Mouse (Mus musculus) liver, embryonic 13.5 days (tissue): ENCODE measurements around the gene Fryl. TPM values are rescaled to one million over a fixed set of nuclear protein-coding genes. Genes with fewer than 3 reads are reported as not detected.
A peak's percentile ranks its signal among the peaks of the same experiment; 100 is the strongest.

Experiments
- ATAC-seq: fragments of 200-750 bp; cut with Nextera tagmentation; 2 replicates; pipeline ENCODE4 v1.8.0; 2017; ENCODE audit warnings: low read depth, mild to moderate bottlenecking, moderate number of reproducible peaks, moderate library complexity
- DNase-seq: peaks from one replicate; pipeline ENCODE4 v3.0.0; 2022
- H3K27ac ChIP-seq: fragments of 300-500 bp; sonication (generic); 2 replicates; pipeline ENCODE4 v1.5.1; 2015; ENCODE audit warnings: moderate library complexity, mild to moderate bottlenecking, inconsistent platforms
- H3K27me3 ChIP-seq: fragments of 300-500 bp; sonication (generic); 2 replicates; pipeline ENCODE4 v1.6.1; 2015; ENCODE audit warnings: mild to moderate bottlenecking, inconsistent platforms
- H3K36me3 ChIP-seq: fragments of 300-500 bp; sonication (generic); 2 replicates; pipeline ENCODE4 v1.6.1; 2015; ENCODE audit warnings: mild to moderate bottlenecking, inconsistent platforms
- H3K4me1 ChIP-seq: fragments of 300-500 bp; sonication (generic); replicated peaks from 2 replicates; pipeline ENCODE4 v1.6.1; 2015; ENCODE audit warnings: inconsistent platforms
- H3K4me2 ChIP-seq: fragments of 300-500 bp; sonication (generic); 2 replicates; pipeline ENCODE4 v1.6.1; 2015; ENCODE audit warnings: inconsistent platforms, mild to moderate bottlenecking, moderate library complexity
- H3K4me3 ChIP-seq: fragments of 300-500 bp; sonication (generic); replicated peaks from 2 replicates; pipeline ENCODE4 v1.5.1; 2015; ENCODE audit warnings: mild to moderate bottlenecking, inconsistent platforms
- H3K9ac ChIP-seq: fragments of 300-500 bp; sonication (generic); 2 replicates; pipeline ENCODE4 v1.6.1; 2015; ENCODE audit warnings: mild to moderate bottlenecking, inconsistent platforms
- H3K9me3 ChIP-seq: fragments of 300-500 bp; sonication (generic); replicated peaks from 2 replicates; pipeline ENCODE4 v1.6.1; 2016; ENCODE audit warnings: inconsistent platforms
- WGBS: fragments of 180-500 bp; shearing (Covaris S2); methylation state at CpG from one replicate; pipeline ENCODE4 v1.1.7; 2015; ENCODE audit not compliant: insufficient replicate concordance; 5-methylcytosine and 5-hydroxymethylcytosine counted together
- polyA plus RNA-seq: library from polyadenylated mRNA; unstranded; fragments of >200 nt; fragmentation: Nextera tagmentation; extraction: Ambion mirVana; gene quantifications from 2 replicates; pipeline ENCODE4 v1.2.1, GENCODE M21; 2015

Fryl gene
- polyA plus RNA-seq, 1 experiment from 2014 or later: 44.5 TPM

DNA sequence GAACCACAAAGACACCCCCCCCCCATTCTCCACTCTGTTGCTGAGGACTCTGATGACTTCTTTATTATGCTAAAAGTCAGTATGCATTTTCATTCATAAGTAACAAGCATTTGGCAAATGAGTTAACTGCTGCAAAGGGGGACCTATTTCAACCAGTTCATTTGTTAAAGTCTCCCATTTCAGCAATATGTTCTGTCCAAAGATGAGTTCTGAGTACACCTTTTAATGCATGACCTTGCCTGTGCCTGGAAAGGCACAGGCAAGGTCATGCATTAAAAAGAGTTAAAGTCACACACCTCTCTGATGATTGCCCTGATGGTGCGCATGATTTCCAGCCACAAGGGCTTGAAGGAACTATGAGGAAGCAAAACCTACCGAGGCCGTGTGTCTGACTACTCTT is 36.7 kb downstream of the Fryl start:
- 0 out of 2 replicates have a peak, but pooled peaks cover 7% of the 10 kb centered on the region for H3K4me1 ChIP-seq
- 82% methylated on average over 3 of the region's 3 CpGs for WGBS

GRCm38 (mm10) chr5:73218065-73218464 is 38.4 kb downstream of the Fryl start:
- no peak for DNase-seq
- 82% methylated on average over 4 of the region's 4 CpGs for WGBS

More for the DNA sequence above, 36.7 kb downstream of the Fryl start:
- DNase-seq (no peak), ATAC-seq (no peak)
- Histone ChIP-seq H3K27ac (no peak overlapping the region), H3K27me3 (no peaks in the 10 kb centered on the region), H3K4me3 (no peak overlapping the region), H3K36me3 (peaks cover 13% of the 10 kb centered on the region; the same call in 1 of the 2 replicates), H3K4me2 (no peak overlapping the region), H3K9me3 (no peaks in the 10 kb centered on the region), H3K9ac (no peak overlapping the region)

DNA sequence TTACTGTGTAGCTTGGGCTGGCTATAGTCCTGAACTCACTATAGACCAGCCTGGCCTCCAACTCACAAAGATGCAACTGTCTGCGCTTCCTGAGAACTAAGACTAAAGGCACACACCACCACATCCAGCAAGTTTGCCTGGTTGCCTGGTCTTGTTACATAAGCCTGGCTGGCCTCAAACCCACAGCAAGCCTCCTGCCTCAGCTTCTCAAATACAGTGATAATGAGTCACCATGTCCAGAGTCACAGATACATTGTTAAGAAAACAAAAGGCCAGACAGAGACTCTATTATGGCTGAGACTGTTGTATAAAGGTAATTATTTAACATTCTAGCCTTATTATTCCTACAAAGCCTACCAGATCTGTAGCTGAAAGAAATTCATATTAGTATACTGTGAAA is 39.3 kb downstream of the Fryl start:
- ATAC-seq: no peak
- Histone ChIP-seq H3K27ac (no peak overlapping the region), H3K36me3 (peaks cover 16% of the 10 kb centered on the region; the same call in 1 of the 2 replicates), H3K9ac (no peak overlapping the region), H3K9me3 (no peaks in the 10 kb centered on the region), H3K4me3 (no peak overlapping the region), H3K27me3 (no peaks in the 10 kb centered on the region), H3K4me1 (peaks cover 6% of the 10 kb centered on the region; the same call in 1 of the 2 replicates), H3K4me2 (no peak overlapping the region)
- WGBS: 86% methylated on average over 1 of the region's 1 CpGs
- no peak for DNase-seq

More at GRCm38 (mm10) chr5:73218065-73218464, 38.4 kb downstream of the Fryl start:
- Histone ChIP-seq H3K4me3 (no peak overlapping the region), H3K27me3 (no peaks in the 10 kb centered on the region), H3K27ac (no peak overlapping the region), H3K4me1 (peaks cover 8% of the 10 kb centered on the region; the same call in 1 of the 2 replicates), H3K36me3 (peaks cover 14% of the 10 kb centered on the region; the same call in 1 of the 2 replicates), H3K4me2 (no peak overlapping the region), H3K9ac (no peak overlapping the region), H3K9me3 (no peaks in the 10 kb centered on the region)
- ATAC-seq: no peak

GRCm38 (mm10) chr5:73216014-73216413 is 40.4 kb downstream of the Fryl start:
- no peaks in the 10 kb centered on the region for H3K9me3 ChIP-seq
- ATAC-seq (no peak), DNase-seq (no peak)
- 80% methylated on average over 9 of the region's 9 CpGs for WGBS
- no peak overlapping the region for H3K4me2 ChIP-seq
- H3K9ac ChIP-seq: no peak overlapping the region
- no peak overlapping the region for H3K27ac ChIP-seq
- H3K27me3 ChIP-seq: no peaks in the 10 kb centered on the region
- no peak overlapping the region for H3K4me3 ChIP-seq
- peaks cover 4% of the 10 kb centered on the region; the same call in 1 of the 2 replicates for H3K4me1 ChIP-seq
- peaks cover 16% of the 10 kb centered on the region; the same call in 1 of the 2 replicates for H3K36me3 ChIP-seq

GRCm38 (mm10) chr5:73212446-73212845 is 44.0 kb downstream of the Fryl start:
- no peak for ATAC-seq
- WGBS: 89% methylated on average over 9 of the region's 9 CpGs
- no peaks in the 10 kb centered on the region for H3K27me3 ChIP-seq
- H3K4me1 ChIP-seq: peaks cover 32% of the 10 kb centered on the region
- no peak for DNase-seq
- H3K27ac ChIP-seq: no peak overlapping the region
- H3K4me2 ChIP-seq: no peak overlapping the region
- H3K36me3 ChIP-seq: peaks cover 8% of the 10 kb centered on the region; the same call in 1 of the 2 replicates
- no peak overlapping the region for H3K9ac ChIP-seq
- no peaks in the 10 kb centered on the region for H3K9me3 ChIP-seq
- no peak overlapping the region for H3K4me3 ChIP-seq

GRCm38 (mm10) chr5:73211961-73212360 is 44.5 kb downstream of the Fryl start:
- ATAC-seq (no peak), DNase-seq (no peak)
- Histone ChIP-seq H3K27ac (no peak overlapping the region), H3K4me1 (peaks cover 32% of the 10 kb centered on the region), H3K4me2 (no peak overlapping the region), H3K9ac (no peak overlapping the region), H3K27me3 (no peaks in the 10 kb centered on the region), H3K36me3 (peaks cover 8% of the 10 kb centered on the region; the same call in 1 of the 2 replicates), H3K9me3 (no peaks in the 10 kb centered on the region), H3K4me3 (no peak overlapping the region)
- 83% methylated on average over 15 of the region's 15 CpGs for WGBS

DNA sequence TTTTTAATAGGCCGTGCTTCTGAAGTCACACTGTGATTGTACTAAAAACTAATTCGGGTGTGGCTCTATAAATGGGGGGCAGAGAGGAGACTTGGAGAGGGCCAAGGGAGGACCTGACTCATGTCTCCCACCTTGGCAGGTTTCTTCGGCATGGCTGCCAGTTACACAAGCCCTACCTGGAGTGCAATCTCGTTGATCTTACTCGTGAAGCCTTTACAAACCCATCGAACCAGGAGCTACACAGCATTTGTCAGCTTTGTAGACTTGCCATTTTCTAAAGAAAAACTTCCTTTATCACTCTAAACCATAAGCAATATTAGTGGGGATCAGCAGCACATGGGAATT is 45.5 kb downstream of the Fryl start:
- DNase-seq: no peak
- H3K4me3 ChIP-seq: no peak overlapping the region
- WGBS: 87% methylated on average over 6 of the region's 6 CpGs

GRCm38 (mm10) chr5:73210127-73210970 is 46.1 kb downstream of the Fryl start:
- Histone ChIP-seq H3K4me3 (no peak overlapping the region), H3K27ac (no peak overlapping the region), H3K36me3 (peaks cover 8% of the 10 kb centered on the region; the same call in 1 of the 2 replicates), H3K4me1 (peaks cover 38% of the 10 kb centered on the region), H3K4me2 (no peak overlapping the region; the same call in 1 of the 2 replicates), H3K27me3 (no peaks in the 10 kb centered on the region), H3K9ac (no peak overlapping the region), H3K9me3 (no peaks in the 10 kb centered on the region)
- ATAC-seq: no peak
- no peak for DNase-seq
- WGBS: 83% methylated on average over 22 of the region's 22 CpGs

More for the DNA sequence above, 45.5 kb downstream of the Fryl start:
- no peaks in the 10 kb centered on the region for H3K27me3 ChIP-seq
- H3K27ac ChIP-seq: no peak overlapping the region
- ATAC-seq: no peak
- H3K4me1 ChIP-seq: peaks cover 37% of the 10 kb centered on the region
- H3K9me3 ChIP-seq: no peaks in the 10 kb centered on the region
- H3K9ac ChIP-seq: no peak overlapping the region
- H3K36me3 ChIP-seq: peaks cover 8% of the 10 kb centered on the region; the same call in 1 of the 2 replicates
- H3K4me2 ChIP-seq: no peak overlapping the region

- Histone ChIP-seq H3K27me3 (no peaks in the 10 kb centered on the region), H3K4me1 (peaks cover 36% of the 10 kb centered on the region), H3K36me3 (peaks cover 8% of the 10 kb centered on the region; the same call in 1 of the 2 replicates), H3K9me3 (no peaks in the 10 kb centered on the region), H3K4me3 (no peak overlapping the region), H3K27ac (peak overlapping the region; percentile 43), H3K9ac (no peak overlapping the region), H3K4me2 (peak overlapping the region; percentile 23; the same call in 1 of the 2 replicates)
- ATAC-seq (peak; percentile 77), DNase-seq (no peak)
- 62% methylated on average over 20 of the region's 20 CpGs for WGBS
Measured at GRCm38 (mm10) chr5:73209201-73210096, 47.0 kb downstream of the Fryl start.

DNA sequence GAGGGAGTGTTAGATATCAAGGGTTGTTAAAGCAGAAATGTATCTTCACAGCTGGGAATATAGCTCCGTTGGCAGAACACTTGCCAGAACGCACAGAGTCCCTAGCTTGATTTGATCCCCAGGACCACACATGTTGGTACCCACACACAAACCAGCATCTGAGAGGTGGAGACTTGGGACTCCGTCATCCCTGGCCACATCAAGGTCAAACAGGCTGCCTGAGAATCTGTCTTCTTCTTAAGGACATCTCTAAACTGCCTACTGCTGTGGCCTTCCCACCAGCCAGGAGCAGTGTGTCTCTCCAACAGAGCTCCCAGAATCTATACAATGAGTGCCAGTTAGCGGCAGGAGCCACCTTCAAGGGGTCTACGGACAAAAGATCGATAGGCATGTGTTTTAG is 47.8 kb downstream of the Fryl start:
- H3K4me1 ChIP-seq: peaks cover 34% of the 10 kb centered on the region
- H3K9ac ChIP-seq: no peak overlapping the region
- ATAC-seq (no peak), DNase-seq (no peak)
- H3K27me3 ChIP-seq: no peaks in the 10 kb centered on the region
- H3K4me2 ChIP-seq: no peak overlapping the region
- H3K27ac ChIP-seq: peak overlapping the region; percentile 39; the same call in 1 of the 2 replicates
- no peak overlapping the region for H3K4me3 ChIP-seq
- no peaks in the 10 kb centered on the region for H3K9me3 ChIP-seq
- peaks cover 8% of the 10 kb centered on the region; the same call in 1 of the 2 replicates for H3K36me3 ChIP-seq
- 82% methylated on average over 6 of the region's 6 CpGs for WGBS

- Histone ChIP-seq H3K27me3 (no peaks in the 10 kb centered on the region), H3K4me2 (no peak overlapping the region), H3K36me3 (peaks cover 6% of the 10 kb centered on the region; the same call in 1 of the 2 replicates), H3K4me1 (peaks cover 39% of the 10 kb centered on the region), H3K4me3 (no peak overlapping the region), H3K9ac (no peak overlapping the region), H3K27ac (no peak overlapping the region), H3K9me3 (no peaks in the 10 kb centered on the region)
- ATAC-seq: no peak
- DNase-seq: no peak
- 44% methylated on average over 9 of the region's 9 CpGs for WGBS
Measured at GRCm38 (mm10) chr5:73206722-73207121, 49.7 kb downstream of the Fryl start.
